Mouse (Mus musculus): ENCODE measurements around the gene Ndufaf2. TPM values are rescaled to one million over a fixed set of nuclear protein-coding genes. Genes with fewer than 3 reads are reported as not detected.

Gene Ndufaf2
- total and polyA plus RNA-seq, 3 experiments, result 37.1 to 117 (median 51.2) TPM

- peaks cover 54 to 80% of the 10 kb centered on the region in 2 experiments for H3K36me3 ChIP-seq (replicated peaks in 1 of 2; ENCODE audit: control insufficient read depth in 1 of 2, insufficient read depth in 1 of 2, low read length in 1 of 2)
- in situ Hi-C loops (cut with MboI; ENCODE audit: low pct_ligation_motif_present, low pct_unique_long_range_greater_than_20kb, low sequenced_read_pairs), result loop anchor here (25.0 kb wide), 1 partner anchor 1028 kb away; no protein-coding TSS in a partner anchor
Observed at GRCm38 (mm10) chr13:108184743-108185255, 26.4 kb upstream of the Ndufaf2 start.

GRCm38 (mm10) chr13:108180821-108181220 is 22.4 kb upstream of the Ndufaf2 start:
- H3K9me3 ChIP-seq (replicated peaks; ENCODE audit: low read length), result no peaks in the 10 kb centered on the region
- H3K36me3 ChIP-seq (replicated peaks in 1 of 2; ENCODE audit: control insufficient read depth in 1 of 2, insufficient read depth in 1 of 2, low read length in 1 of 2), result peaks cover 63 to 91% of the 10 kb centered on the region in 2 experiments
- dilution Hi-C loops (cut with MboI; ENCODE audit: extremely low pct_ligation_motif_present, extremely low pct_unique_long_range_greater_than_20kb, low sequenced_read_pairs) (no loop called here), in situ Hi-C loops (cut with MboI; ENCODE audit: low pct_ligation_motif_present, low pct_unique_long_range_greater_than_20kb, low sequenced_read_pairs) (loop anchor here (25.0 kb wide), 1 partner anchor 1031 kb away; no protein-coding TSS in a partner anchor)
- no peak overlapping the region for H3K9ac ChIP-seq (ENCODE audit: insufficient read depth, low read depth)
- DNase-seq (ENCODE audit: extremely low read depth), result no peak
- no peaks in the 10 kb centered on the region for H3K79me2 ChIP-seq (replicated peaks; ENCODE audit: control insufficient read depth, extremely low read depth, insufficient read depth, poor library complexity, severe bottlenecking)
- no peaks in the 10 kb centered on the region for H3K27me3 ChIP-seq (replicated peaks)
- H3K27ac ChIP-seq (ENCODE audit: insufficient read depth, low read depth), result no peak overlapping the region
- TF ChIP-seq BHLHE40 (IDR thresholded peaks at IDR 0.05; ENCODE audit: low read depth, low read length) (no peak), MAX (IDR thresholded peaks at IDR 0.05; ENCODE audit: low read length) (no peak), PAX5 (IDR thresholded peaks at IDR 0.05; ENCODE audit: low read length) (no peak), MYC (IDR thresholded peaks at IDR 0.05; ENCODE audit: low read depth, low read length) (no peak)
- no peak overlapping the region for H3K4me3 ChIP-seq (replicated peaks in 1 of 3; ENCODE audit: low read depth in 2 of 3, low read length in 2 of 3, poor library complexity in 1 of 3)
- no peaks in the 10 kb centered on the region for H3K4me1 ChIP-seq (ENCODE audit: control insufficient read depth in 1 of 2, insufficient read depth in 2 of 2)
- H3K4me2 ChIP-seq (ENCODE audit: insufficient read depth, low read depth, poor library complexity, severe bottlenecking), result no peak overlapping the region

More at GRCm38 (mm10) chr13:108184743-108185255, 26.4 kb upstream of the Ndufaf2 start:
- dilution Hi-C loops (cut with MboI; ENCODE audit: extremely low pct_ligation_motif_present, extremely low pct_unique_long_range_greater_than_20kb, low sequenced_read_pairs), result no loop called here
- H3K9ac ChIP-seq (ENCODE audit: insufficient read depth, low read depth), result no peak overlapping the region
- peaks cover 0 to under 1% of the 10 kb centered on the region in 2 experiments; a peak in 1 of 4 replicates for H3K4me1 ChIP-seq (ENCODE audit: control insufficient read depth in 1 of 2, insufficient read depth in 2 of 2)
- no peaks in the 10 kb centered on the region for H3K27me3 ChIP-seq (replicated peaks)
- no peak for DNase-seq (ENCODE audit: extremely low read depth)
- H3K4me2 ChIP-seq (ENCODE audit: insufficient read depth, low read depth, poor library complexity, severe bottlenecking), result no peak overlapping the region
- no peaks in the 10 kb centered on the region for H3K79me2 ChIP-seq (replicated peaks; ENCODE audit: control insufficient read depth, extremely low read depth, insufficient read depth, poor library complexity, severe bottlenecking)
- H3K9me3 ChIP-seq (replicated peaks; ENCODE audit: low read length), result no peaks in the 10 kb centered on the region
- no peak overlapping the region for H3K4me3 ChIP-seq (replicated peaks in 1 of 3; ENCODE audit: low read depth in 2 of 3, low read length in 2 of 3, poor library complexity in 1 of 3)
- TF ChIP-seq MXI1 (IDR thresholded peaks at IDR 0.05; ENCODE audit: low read depth, low read length), result no peak
- no peak for TF ChIP-seq SIN3A (IDR thresholded peaks at IDR 0.05; ENCODE audit: low read length)
- TF ChIP-seq MYC (IDR thresholded peaks at IDR 0.05; ENCODE audit: low read depth, low read length), result no peak
- TF ChIP-seq BHLHE40 (IDR thresholded peaks at IDR 0.05; ENCODE audit: low read depth, low read length), result no peak
- TF ChIP-seq ZKSCAN1 (IDR thresholded peaks at IDR 0.05; ENCODE audit: borderline replicate concordance, low read depth, low read length), result no peak
- TF ChIP-seq TBP (conservative IDR thresholded peaks at IDR 0.05; ENCODE audit: low read depth, low read length), result no peak
- no peak for TF ChIP-seq JUN (IDR thresholded peaks at IDR 0.05; ENCODE audit: insufficient read depth, low read depth, low read length)
- H3K27ac ChIP-seq (ENCODE audit: insufficient read depth, low read depth), result no peak overlapping the region

- no peak for DNase-seq (ENCODE audit: extremely low read depth)
- no peaks in the 10 kb centered on the region for H3K27me3 ChIP-seq (replicated peaks)
- H3K4me3 ChIP-seq (replicated peaks in 1 of 3; ENCODE audit: low read depth in 2 of 3, low read length in 2 of 3, poor library complexity in 1 of 3), result no peak overlapping the region
- no peaks in the 10 kb centered on the region for H3K4me1 ChIP-seq (ENCODE audit: control insufficient read depth in 1 of 2, insufficient read depth in 2 of 2)
- in situ Hi-C loops (cut with MboI; ENCODE audit: low pct_ligation_motif_present, low pct_unique_long_range_greater_than_20kb, low sequenced_read_pairs), result loop anchor here (25.0 kb wide), 1 partner anchor 1033 kb away; no protein-coding TSS in a partner anchor
- dilution Hi-C loops (cut with MboI; ENCODE audit: extremely low pct_ligation_motif_present, extremely low pct_unique_long_range_greater_than_20kb, low sequenced_read_pairs), result no loop called here
- H3K36me3 ChIP-seq (replicated peaks in 1 of 2; ENCODE audit: control insufficient read depth in 1 of 2, insufficient read depth in 1 of 2, low read length in 1 of 2), result peaks cover 58 to 87% of the 10 kb centered on the region in 2 experiments
- H3K79me2 ChIP-seq (replicated peaks; ENCODE audit: control insufficient read depth, extremely low read depth, insufficient read depth, poor library complexity, severe bottlenecking), result no peaks in the 10 kb centered on the region
- no peak overlapping the region for H3K4me2 ChIP-seq (ENCODE audit: insufficient read depth, low read depth, poor library complexity, severe bottlenecking)
- no peak for TF ChIP-seq CTCF (conservative IDR thresholded peaks at IDR 0.05 in 1 of 2, IDR thresholded peaks at IDR 0.05 in 1 of 2; ENCODE audit: low read depth in 2 of 2, low read length in 2 of 2)
- TF ChIP-seq MAFK (IDR thresholded peaks at IDR 0.05; ENCODE audit: insufficient replicate concordance, low read length), result no peak
- TF ChIP-seq HCFC1 (IDR thresholded peaks at IDR 0.05; ENCODE audit: low read depth, low read length), result no peak
- no peak for TF ChIP-seq CHD1 (IDR thresholded peaks at IDR 0.05; ENCODE audit: low read depth, low read length)
- no peak for TF ChIP-seq NELFE (IDR thresholded peaks at IDR 0.05; ENCODE audit: low read depth, low read length)
- no peak for TF ChIP-seq ZNF384 (IDR thresholded peaks at IDR 0.05; ENCODE audit: low read depth, low read length)
- TF ChIP-seq RAD21 (IDR thresholded peaks at IDR 0.05; ENCODE audit: low read depth, low read length), result no peak
- TF ChIP-seq POLR2AphosphoS2 (IDR thresholded peaks at IDR 0.05; ENCODE audit: low read depth, low read length), result no peak
- no peak for TF ChIP-seq TCF12 (IDR thresholded peaks at IDR 0.05; ENCODE audit: low read depth, low read length)
- no peak overlapping the region for H3K27ac ChIP-seq (ENCODE audit: insufficient read depth, low read depth)
- H3K9me3 ChIP-seq (replicated peaks; ENCODE audit: low read length), result no peaks in the 10 kb centered on the region
- no peak overlapping the region for H3K9ac ChIP-seq (ENCODE audit: insufficient read depth, low read depth)
Observed at GRCm38 (mm10) chr13:108179618-108180017, 21.2 kb upstream of the Ndufaf2 start.

All from CH12.LX (cell line).